ENCODE assay signal across 8 mouse cellular contexts in the genomic region with DNA sequence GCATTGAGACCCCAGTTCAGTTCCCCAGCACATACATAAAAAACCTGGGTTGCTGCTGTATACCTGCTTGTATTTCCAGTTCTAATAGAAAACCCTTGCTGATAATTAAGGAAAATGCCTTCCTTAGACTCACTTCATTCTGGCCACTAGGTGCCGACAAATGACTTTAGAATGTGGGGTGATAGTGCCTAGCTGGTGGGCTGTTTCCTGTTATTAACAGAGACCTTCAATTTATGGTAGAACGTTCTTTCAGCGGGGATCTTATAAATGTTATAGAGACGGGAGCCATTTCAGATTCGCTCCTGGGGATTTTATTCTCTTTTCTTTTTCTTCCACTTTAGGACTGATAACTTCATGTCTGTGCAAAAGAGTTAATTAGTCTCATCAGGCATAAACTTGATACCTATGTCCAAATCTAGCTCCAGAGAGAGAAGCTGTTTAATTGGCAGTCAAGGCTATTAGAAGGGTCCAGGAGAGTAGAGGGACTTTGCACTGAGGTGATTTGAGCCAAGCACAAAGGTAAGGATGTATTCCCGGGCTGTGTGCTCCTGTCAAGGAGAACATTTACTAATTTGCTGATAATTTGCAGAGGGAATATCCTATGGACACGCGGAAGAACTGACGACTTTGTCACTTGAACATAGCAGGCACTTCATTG. TPM values are rescaled to one million over a fixed set of nuclear protein-coding genes. Genes with fewer than 3 reads are reported as not detected.
A peak's percentile ranks its signal among the peaks of the same experiment; 100 is the strongest.
DNase-seq lines count a peak whose midpoint lies in the region; ATAC-seq and TF ChIP-seq lines count a peak whose summit lies in the region.

No protein-coding gene starts in this region.

- H3K79me2 ChIP-seq in heart, adult 2 months (replicated peaks; ENCODE audit: control insufficient read depth, insufficient read depth, low read length) = no peaks in the 10 kb centered on the region
- H3K79me2 ChIP-seq in C2C12 (ENCODE audit: control insufficient read depth, insufficient read depth) = no peaks in the 10 kb centered on the region

- TF ChIP-seq CTCF in heart, adult 2 months (IDR thresholded peaks at IDR 0.05) = peak; percentile 80
- peak; percentile 27 for TF ChIP-seq CTCF in C2C12 (IDR thresholded peaks at IDR 0.05; ENCODE audit: control insufficient read depth, insufficient read depth, insufficient read length)
- TF ChIP-seq CTCF in cerebellum, adult 2 months (IDR thresholded peaks at IDR 0.05; ENCODE audit: borderline replicate concordance, insufficient read depth, low read depth, low read length) = peak; percentile 56; the same call in 1 of the 2 replicates

- no peak for TF ChIP-seq POLR2A in heart, adult 2 months (IDR thresholded peaks at IDR 0.05; ENCODE audit: insufficient read depth, low read depth, low read length)
- TF ChIP-seq POLR2A in cerebellum, adult 2 months (IDR thresholded peaks at IDR 0.05; ENCODE audit: borderline replicate concordance, insufficient read depth, low read length) = no peak

- no peak overlapping the region for H3ac ChIP-seq in C2C12 (ENCODE audit: control insufficient read depth, insufficient read length, low read depth)

- 0 out of 2 replicates have a peak, but pooled peaks cover 2% of the 10 kb centered on the region for H3K9me3 ChIP-seq in kidney, embryonic 16.5 days (ENCODE audit: low read length)

- H3K9ac ChIP-seq in heart, adult 2 months (ENCODE audit: low read depth, low read length) = no peak overlapping the region
- H3K9ac ChIP-seq in kidney, embryonic 16.5 days (replicated peaks; ENCODE audit: low read length) = no peak overlapping the region

- no peaks in the 10 kb centered on the region for H3K4me1 ChIP-seq in heart, adult 2 months (ENCODE audit: control insufficient read depth, insufficient read depth, low read length)
- no peaks in the 10 kb centered on the region for H3K4me1 ChIP-seq in cerebellum, adult 2 months (ENCODE audit: control insufficient read depth, insufficient read depth, low read length)
- H3K4me1 ChIP-seq in kidney, embryonic 16.5 days (ENCODE audit: insufficient read depth, low read length) = no peaks in the 10 kb centered on the region

- 0 out of 2 replicates have a peak, but pooled peaks have one; percentile 57 for ATAC-seq in kidney, embryonic 16.5 days (ENCODE audit: low FRiP score, low TSS enrichment)

- no peak overlapping the region for H3K4me3 ChIP-seq in heart, adult 2 months
- no peak overlapping the region for H3K4me3 ChIP-seq in C2C12 (ENCODE audit: insufficient read depth, poor library complexity, severe bottlenecking)
- H3K4me3 ChIP-seq in cerebellum, adult 2 months (replicated peaks; ENCODE audit: insufficient read depth, low read depth, low read length) = no peak overlapping the region
- H3K4me3 ChIP-seq in kidney, embryonic 16.5 days (ENCODE audit: low read length) = no peak overlapping the region

- WGBS in heart, adult 2 months = 48% methylated on average over 9 of the region's 9 CpGs
- WGBS in cerebellum, adult 2 months = 46% methylated on average over 9 of the region's 9 CpGs
- WGBS in kidney, embryonic 16.5 days = 37% methylated on average over 9 of the region's 9 CpGs

- peak; percentile 20 to 28 for DNase-seq in heart, adult 2 months
- no peak for DNase-seq in heart, adult 11 months
- DNase-seq in cerebellum, adult 2 months = peak; percentile 22 to 23
- DNase-seq in forelimb bud, embryonic 11.5 days (ENCODE audit: low read depth, low spot score) = peak; percentile 78
- DNase-seq in lung, postnatal 14 days = peak; percentile 62
- DNase-seq in splenic B cell, adult 2 months (ENCODE audit: low read depth, low spot score) = peak; percentile 70

- intact Hi-C loops in heart, adult 2 months (cut with DNase I) = loop anchor here (1.0 to 10.0 kb wide), 4 partner anchors 961 to 1608 kb away; no protein-coding TSS in a partner anchor

- H3K27me3 ChIP-seq in heart, adult 2 months (ENCODE audit: control insufficient read depth, insufficient read depth, low read length) = no peaks in the 10 kb centered on the region
- H3K27me3 ChIP-seq in C2C12 (ENCODE audit: control insufficient read depth, insufficient read depth, insufficient read length) = no peaks in the 10 kb centered on the region
- H3K27me3 ChIP-seq in cerebellum, adult 2 months (ENCODE audit: control insufficient read depth, insufficient read depth, low read length) = no peaks in the 10 kb centered on the region
- no peaks in the 10 kb centered on the region for H3K27me3 ChIP-seq in kidney, embryonic 16.5 days (ENCODE audit: insufficient read depth, low read length)
- H3K27me3 ChIP-seq in splenic B cell, adult 2 months (ENCODE audit: control insufficient read depth, insufficient read depth, low read length, poor library complexity, severe bottlenecking) = 0 out of 2 replicates have a peak, but pooled peaks cover 2% of the 10 kb centered on the region

- TF ChIP-seq EP300 in heart, adult 2 months (IDR thresholded peaks at IDR 0.05; ENCODE audit: insufficient read depth, low read depth, low read length) = no peak

- H3K36me3 ChIP-seq in heart, adult 2 months (ENCODE audit: control insufficient read depth, insufficient read depth, low read length) = no peaks in the 10 kb centered on the region
- no peaks in the 10 kb centered on the region for H3K36me3 ChIP-seq in C2C12 (ENCODE audit: control insufficient read depth, insufficient read depth)
- H3K36me3 ChIP-seq in kidney, embryonic 16.5 days (ENCODE audit: insufficient read depth, low read length) = no peaks in the 10 kb centered on the region
- H3K36me3 ChIP-seq in splenic B cell, adult 2 months (ENCODE audit: control insufficient read depth, insufficient read depth, low read length, poor library complexity, severe bottlenecking) = no peaks in the 10 kb centered on the region

- H3K4me2 ChIP-seq in kidney, embryonic 16.5 days (replicated peaks; ENCODE audit: low read depth, low read length) = no peak overlapping the region

- no peaks in the 10 kb centered on the region for H3K79me3 ChIP-seq in C2C12 (ENCODE audit: low read depth)

- H3K27ac ChIP-seq in heart, adult 2 months = no peak overlapping the region
- no peak overlapping the region for H3K27ac ChIP-seq in cerebellum, adult 2 months (ENCODE audit: insufficient read depth, low read length)
- no peak overlapping the region for H3K27ac ChIP-seq in kidney, embryonic 16.5 days (ENCODE audit: low read length)

TF ChIP-seq in C2C12, 6 proteins besides CTCF, POLR2A, EP300 and RAD21:
- TF ChIP-seq MYOD1 (IDR thresholded peaks at IDR 0.05; ENCODE audit: control insufficient read depth, insufficient read length, low read depth) (no peak), CEBPB (IDR thresholded peaks at IDR 0.05; ENCODE audit: low read depth) (no peak), MAX (IDR thresholded peaks at IDR 0.05) (no peak), USF1 (IDR thresholded peaks at IDR 0.05; ENCODE audit: low read depth) (no peak), MYOG (IDR thresholded peaks at IDR 0.05; ENCODE audit: control insufficient read depth, extremely low read depth, insufficient read length) (no peak), FOSL1 (IDR thresholded peaks at IDR 0.05; ENCODE audit: insufficient read depth, low read length, poor library complexity, severe bottlenecking) (no peak)

RNA-seq across cellular contexts. Expression of a gene that starts 10.2 kb away (rescaled TPM):
- 100 to 1,000 TPM; 148 to 170 TPM for total RNA-seq in heart, adult 2 months (2021)
- 74.9 and 150 TPM in 2 replicates for polyA plus RNA-seq in heart, adult 2 months (2012; rRNA removed)
- 98.7 TPM for polyA plus RNA-seq in C2C12 (2012; fragmentation: generic; extraction: Trizol)
- 70.0 and 70.5 TPM in 2 replicates for polyA plus RNA-seq in cerebellum, adult 2 months (2012; rRNA removed)
- 166 and 172 TPM in 2 replicates for polyA plus RNA-seq in kidney, embryonic 16.5 days (2015; fragmentation: Nextera tagmentation; extraction: Ambion mirVana)

Comparison
In these comparisons a context has a peak if more than half of its experiments do, and no peak if none do; other contexts are left out.
1. CTCF ChIP-seq: peak in every context shown above with its lines; median percentile 80 in heart, adult 2 months; 56 in cerebellum, adult 2 months; 27 in C2C12.